Mouse (Mus musculus) kidney, embryonic 15.5 days (tissue): ENCODE results near the gene Dusp16. TPM values are rescaled to one million over a fixed set of nuclear protein-coding genes. Genes with fewer than 3 reads are reported as not detected.
"Not testable (repeated sequence)": the region's sequence is repeated elsewhere in the genome, so short reads cannot be mapped to it uniquely, and the experiment has no call there.

Experiments used
- ATAC-seq: fragments of 200-750 bp; cut with Nextera tagmentation; replicated peaks from 2 replicates; pipeline ENCODE4 v1.8.0; 2017; ENCODE audit warnings: moderate TSS enrichment; ENCODE audit not compliant: low FRiP score
- H3K27ac ChIP-seq: fragments of 300-500 bp; sonication (generic); 2 replicates; pipeline ENCODE4 v1.5.1; 2015; ENCODE audit warnings: mild to moderate bottlenecking, inconsistent platforms
- H3K27me3 ChIP-seq: fragments of 300-500 bp; sonication (generic); 2 replicates; pipeline ENCODE4 v1.6.1; 2015; ENCODE audit warnings: inconsistent platforms
- H3K36me3 ChIP-seq: fragments of 300-500 bp; sonication (generic); 2 replicates; pipeline ENCODE4 v1.6.1; 2015; ENCODE audit warnings: inconsistent platforms
- H3K4me1 ChIP-seq: fragments of 300-500 bp; sonication (generic); 2 replicates; pipeline ENCODE4 v1.6.1; 2015; ENCODE audit warnings: inconsistent platforms
- H3K4me2 ChIP-seq: fragments of 300-500 bp; sonication (generic); 2 replicates; pipeline ENCODE4 v1.6.1; 2015; ENCODE audit warnings: moderate library complexity, mild to moderate bottlenecking, inconsistent platforms
- H3K4me3 ChIP-seq: fragments of 300-500 bp; sonication (generic); replicated peaks from 2 replicates; pipeline ENCODE4 v1.5.1; 2015; ENCODE audit warnings: mild to moderate bottlenecking, inconsistent platforms
- H3K9ac ChIP-seq: fragments of 300-500 bp; sonication (generic); 2 replicates; pipeline ENCODE4 v1.6.1; 2015; ENCODE audit warnings: mild to moderate bottlenecking, inconsistent platforms
- H3K9me3 ChIP-seq: fragments of 300-500 bp; sonication (generic); replicated peaks from 2 replicates; pipeline ENCODE4 v1.6.1; 2016; ENCODE audit warnings: inconsistent platforms
- WGBS: fragments of 180-500 bp; shearing (Covaris S2); methylation state at CpG from one replicate; pipeline ENCODE4 v1.1.7; 2015; ENCODE audit warnings: mixed read lengths; 5-methylcytosine and 5-hydroxymethylcytosine counted together
- polyA plus RNA-seq: library from polyadenylated mRNA; unstranded; fragments of >200 nt; fragmentation: Nextera tagmentation; extraction: Ambion mirVana; gene quantifications from 2 replicates; pipeline ENCODE4 v1.2.1, GENCODE M21; 2015

Gene Dusp16
- polyA plus RNA-seq, 1 experiment from 2014 or later, result 11.8 TPM

DNA sequence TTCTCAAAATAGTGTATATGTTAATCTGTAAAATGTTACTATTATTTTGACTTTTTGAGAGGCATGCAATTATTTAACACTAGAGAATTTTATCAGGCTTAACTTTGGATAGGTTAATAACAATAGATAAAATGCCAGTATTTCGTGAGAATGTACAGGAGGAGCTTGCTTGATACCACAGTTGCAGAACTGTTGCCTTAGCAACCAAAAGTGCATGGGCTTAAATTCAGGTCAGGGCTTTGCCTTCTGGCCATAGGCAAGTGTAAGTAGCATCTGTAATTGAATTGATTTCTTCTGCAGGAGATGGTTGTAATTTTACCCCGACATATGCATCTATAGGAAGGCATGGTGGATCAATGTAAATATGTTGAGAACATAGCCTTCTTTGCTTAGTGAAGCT is 107.4 kb downstream of the Dusp16 start:
- Histone ChIP-seq H3K27me3 (no peaks in the 10 kb centered on the region), H3K4me1 (no peaks in the 10 kb centered on the region), H3K9ac (no peak overlapping the region), H3K4me3 (no peak overlapping the region), H3K9me3 (no peaks in the 10 kb centered on the region), H3K4me2 (no peak overlapping the region), H3K36me3 (no peaks in the 10 kb centered on the region), H3K27ac (no peak overlapping the region)
- no peak for ATAC-seq
- WGBS, result 78% methylated on average over 2 of the region's 2 CpGs

DNA sequence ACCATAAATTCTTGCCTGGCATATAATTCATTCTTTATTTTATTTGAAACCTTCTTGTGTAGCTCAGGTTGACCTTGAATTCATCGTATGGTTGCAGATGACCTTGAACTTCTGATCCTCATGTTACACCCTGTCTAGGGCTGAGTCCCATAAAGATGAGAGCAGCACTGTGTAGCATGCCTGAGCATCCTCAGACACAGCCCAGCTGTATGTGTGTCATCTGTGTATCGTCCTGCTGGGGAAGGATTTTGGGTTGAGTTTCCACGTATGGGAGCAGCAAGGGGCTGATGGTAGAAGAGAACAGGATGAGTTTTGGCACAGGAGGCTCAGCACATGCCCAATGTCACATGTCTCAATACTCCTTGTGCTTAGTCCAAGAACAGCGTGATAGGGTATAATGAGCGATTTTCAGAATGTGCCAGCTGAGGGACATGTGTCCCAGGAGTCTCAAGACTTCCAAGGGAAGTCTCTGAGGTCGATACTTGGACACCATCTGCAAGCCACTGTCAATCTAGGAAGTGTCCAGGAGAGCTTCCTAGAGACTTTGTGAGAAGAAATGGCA is 108.0 kb downstream of the Dusp16 start:
- Histone ChIP-seq H3K27ac (no peak overlapping the region), H3K4me3 (no peak overlapping the region), H3K9me3 (no peaks in the 10 kb centered on the region), H3K27me3 (no peaks in the 10 kb centered on the region), H3K4me2 (no peak overlapping the region), H3K9ac (no peak overlapping the region), H3K4me1 (no peaks in the 10 kb centered on the region), H3K36me3 (no peaks in the 10 kb centered on the region)
- no peak for ATAC-seq
- WGBS, result 73% methylated on average over 6 of the region's 6 CpGs

DNA sequence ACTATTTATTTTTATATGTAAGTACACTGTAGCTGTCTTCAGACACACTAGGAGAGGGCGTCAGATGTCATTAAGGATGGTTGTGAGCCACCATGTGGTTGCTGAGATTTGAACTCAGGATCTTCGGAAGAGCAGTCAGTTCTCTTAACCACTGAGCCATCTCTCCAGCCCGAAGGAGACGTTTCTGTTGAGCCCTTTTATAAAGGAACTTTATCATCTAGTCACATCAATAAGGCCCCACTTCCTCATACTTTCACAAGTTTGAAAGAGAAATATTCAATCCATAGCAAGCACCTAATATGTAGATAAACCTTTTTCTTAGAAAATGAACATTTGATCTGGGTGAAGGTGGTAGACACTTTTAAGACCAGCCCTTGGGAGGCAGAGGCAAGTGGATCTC is 113.1 kb downstream of the Dusp16 start:
- WGBS, result 84% methylated on average over 4 of the region's 4 CpGs
- not testable (repeated sequence) for H3K27ac ChIP-seq, ATAC-seq, H3K9ac ChIP-seq, H3K4me3 ChIP-seq, H3K36me3 ChIP-seq, H3K9me3 ChIP-seq, H3K4me1 ChIP-seq, H3K4me2 ChIP-seq, H3K27me3 ChIP-seq

DNA sequence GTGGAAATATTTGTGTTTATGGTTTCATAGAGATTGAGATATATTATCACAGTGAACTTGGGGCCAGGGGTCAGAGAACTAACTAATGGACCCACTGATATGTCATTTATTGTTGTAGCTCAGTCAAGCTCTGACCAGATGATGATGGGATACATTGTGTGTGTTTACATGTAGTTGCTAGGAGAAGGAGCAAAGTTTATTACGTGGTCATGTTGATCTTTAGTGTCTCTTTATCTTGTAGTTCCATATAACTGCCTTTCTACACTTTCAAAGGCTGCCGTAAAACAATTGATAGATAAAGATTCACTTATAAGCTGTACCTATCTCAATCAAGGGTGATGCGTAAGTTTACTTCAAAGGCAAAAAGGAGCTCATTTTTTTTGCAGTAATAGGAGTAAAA is 114.4 kb downstream of the Dusp16 start:
- Histone ChIP-seq H3K27me3 (no peaks in the 10 kb centered on the region), H3K9ac (no peak overlapping the region), H3K9me3 (no peaks in the 10 kb centered on the region), H3K4me3 (no peak overlapping the region), H3K4me1 (no peaks in the 10 kb centered on the region), H3K4me2 (no peak overlapping the region), H3K27ac (no peak overlapping the region), H3K36me3 (no peaks in the 10 kb centered on the region)
- ATAC-seq, result no peak
- WGBS, result 65% methylated on average over 3 of the region's 3 CpGs

DNA sequence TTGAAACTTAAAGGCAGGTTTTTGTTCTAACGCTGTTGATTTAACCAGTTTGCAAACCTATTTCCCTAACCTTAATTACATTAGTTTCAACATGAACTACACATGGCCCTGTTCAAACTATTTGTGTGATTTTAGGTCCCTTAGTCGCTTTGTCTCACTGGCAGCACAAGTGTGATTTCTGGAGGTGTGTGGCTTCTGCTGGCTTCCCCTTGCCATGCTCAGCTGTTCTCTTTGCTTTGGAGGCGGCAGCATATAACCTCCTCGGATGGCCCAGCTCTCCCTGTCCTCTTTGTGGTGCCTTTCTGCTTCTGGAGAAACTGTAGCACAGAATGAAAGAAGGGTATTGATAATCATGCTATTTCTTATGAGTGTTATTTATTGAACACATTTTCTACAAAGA is 114.9 kb downstream of the Dusp16 start:
- Histone ChIP-seq H3K36me3 (no peaks in the 10 kb centered on the region), H3K4me1 (no peaks in the 10 kb centered on the region)
- 84% methylated on average over 4 of the region's 4 CpGs for WGBS

DNA sequence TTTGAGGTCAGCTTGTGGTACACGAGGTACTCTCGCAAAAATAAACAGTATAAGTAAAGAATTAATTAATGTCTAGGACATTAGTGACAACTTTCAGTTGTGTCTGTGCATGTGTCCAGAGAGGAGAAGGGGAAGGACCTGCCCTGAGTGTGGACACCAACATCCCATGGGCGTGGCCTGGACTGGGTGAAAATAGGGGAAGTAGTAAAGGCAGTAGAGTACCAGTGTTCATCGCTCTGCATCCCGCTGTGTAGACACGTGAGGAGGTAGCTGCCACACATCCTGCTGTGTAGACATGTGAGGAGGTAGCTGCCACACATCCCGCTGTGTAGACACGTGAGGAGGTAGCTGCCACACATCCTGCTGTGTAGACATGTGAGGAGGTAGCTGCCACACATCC is 118.7 kb downstream of the Dusp16 start:
- H3K9me3 ChIP-seq, H3K9ac ChIP-seq, ATAC-seq, H3K27me3 ChIP-seq, H3K36me3 ChIP-seq, H3K4me2 ChIP-seq, H3K4me3 ChIP-seq, H3K27ac ChIP-seq: not testable (repeated sequence)
- WGBS, result 85% methylated on average over 8 of the region's 8 CpGs
- H3K4me1 ChIP-seq, result peaks cover 18% of the 10 kb centered on the region

More for the DNA sequence above, 114.9 kb downstream of the Dusp16 start:
- Histone ChIP-seq H3K9ac (no peak overlapping the region), H3K4me2 (no peak overlapping the region), H3K4me3 (no peak overlapping the region), H3K9me3 (no peaks in the 10 kb centered on the region), H3K27me3 (no peaks in the 10 kb centered on the region), H3K27ac (no peak overlapping the region)
- ATAC-seq, result no peak

DNA sequence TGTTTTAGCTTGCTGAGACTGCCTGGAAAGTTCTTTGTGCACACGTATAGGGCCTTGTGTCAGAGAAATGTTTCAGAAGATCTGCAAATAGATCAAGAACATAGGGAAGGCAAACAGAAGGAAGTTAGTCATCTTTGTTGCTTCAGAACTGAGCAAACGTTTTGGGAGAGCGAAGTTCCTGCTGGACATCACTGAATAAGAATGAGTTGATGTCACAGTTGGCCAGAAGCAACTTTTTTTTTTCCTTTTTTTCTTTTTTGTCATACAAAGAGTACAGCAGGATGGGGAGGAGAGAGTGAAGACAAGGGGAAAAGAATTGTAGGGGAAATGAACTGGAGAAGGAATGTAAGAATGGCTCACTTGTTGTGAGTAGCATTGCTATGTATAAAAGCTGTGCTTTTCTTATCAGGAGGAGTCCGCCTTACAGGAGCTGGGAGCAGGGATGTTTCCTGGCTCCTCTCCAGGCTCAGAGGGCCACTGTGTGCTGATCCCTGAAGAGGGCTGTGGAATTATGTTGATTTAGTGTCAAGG is 121.5 kb downstream of the Dusp16 start:
- H3K4me1 ChIP-seq, result peaks cover 32% of the 10 kb centered on the region
- no peaks in the 10 kb centered on the region for H3K27me3 ChIP-seq
- H3K9ac ChIP-seq, result no peak overlapping the region
- H3K36me3 ChIP-seq, result no peaks in the 10 kb centered on the region
- H3K4me2 ChIP-seq, result no peak overlapping the region
- no peak overlapping the region for H3K4me3 ChIP-seq
- 50% methylated on average over 4 of the region's 4 CpGs for WGBS
- no peaks in the 10 kb centered on the region for H3K9me3 ChIP-seq
- no peak for ATAC-seq
- peak overlapping the region; percentile 28; the same call in 1 of the 2 replicates for H3K27ac ChIP-seq

DNA sequence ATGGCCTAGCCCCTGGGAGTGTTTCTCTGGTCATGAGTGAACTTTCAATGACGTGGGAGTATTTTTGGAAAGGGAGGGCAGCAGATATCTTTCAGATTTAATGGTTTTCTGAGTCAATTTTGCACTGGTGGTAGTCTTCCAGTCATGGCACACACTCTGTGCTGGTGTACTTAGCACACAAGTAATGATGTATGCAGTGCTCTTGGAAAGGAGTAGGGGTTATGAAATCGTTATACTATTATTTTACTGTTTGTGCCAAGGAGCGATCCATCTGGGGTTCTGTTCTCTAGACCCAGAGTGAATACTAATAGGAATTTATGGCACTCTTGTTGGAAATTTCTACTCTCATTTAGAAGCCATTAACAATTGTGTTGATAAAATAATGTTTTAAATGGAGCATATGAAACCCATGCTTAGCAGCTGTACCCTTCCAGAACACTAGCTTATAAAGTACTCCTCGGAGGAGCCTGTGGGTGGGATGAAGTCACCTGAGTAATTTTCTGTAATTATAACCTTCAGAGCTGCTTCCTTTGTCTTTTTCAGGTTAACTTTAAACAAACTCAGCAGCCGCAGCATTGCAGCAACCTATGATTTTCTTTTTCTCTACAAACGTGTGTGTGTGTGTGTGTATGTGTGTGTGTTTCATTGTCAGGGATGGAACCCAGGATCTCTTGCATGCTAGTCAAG is 123.1 kb downstream of the Dusp16 start:
- H3K4me3 ChIP-seq, result no peak overlapping the region
- ATAC-seq, result no peak
- no peaks in the 10 kb centered on the region for H3K9me3 ChIP-seq
- H3K36me3 ChIP-seq, result no peaks in the 10 kb centered on the region
- WGBS, result 73% methylated on average over 6 of the region's 6 CpGs
- H3K4me1 ChIP-seq, result peaks cover 37% of the 10 kb centered on the region
- no peak overlapping the region for H3K4me2 ChIP-seq
- H3K27me3 ChIP-seq, result no peaks in the 10 kb centered on the region
- no peak overlapping the region for H3K9ac ChIP-seq
- no peak overlapping the region for H3K27ac ChIP-seq

DNA sequence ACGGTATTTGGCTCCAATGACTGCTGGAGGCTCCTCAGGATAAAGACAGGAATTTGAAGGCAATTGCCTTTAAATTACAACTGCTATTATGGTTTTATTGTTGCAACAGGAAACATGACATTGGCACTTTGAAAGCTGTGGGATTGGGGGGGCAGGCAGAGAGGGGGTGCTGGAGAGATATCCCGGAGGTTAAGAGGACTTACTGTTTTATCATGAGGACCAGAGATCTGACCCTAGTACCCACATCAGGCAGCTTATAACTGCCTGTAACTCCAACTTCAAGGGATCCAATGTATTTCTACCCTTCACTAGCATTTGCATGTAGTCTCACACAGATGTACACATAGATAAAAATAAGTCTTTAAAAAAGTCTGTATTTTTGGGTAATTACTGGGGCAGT is 123.9 kb downstream of the Dusp16 start:
- peaks cover 37% of the 10 kb centered on the region for H3K4me1 ChIP-seq
- no peak for ATAC-seq
- WGBS, result 67% methylated on average over 2 of the region's 2 CpGs

DNA sequence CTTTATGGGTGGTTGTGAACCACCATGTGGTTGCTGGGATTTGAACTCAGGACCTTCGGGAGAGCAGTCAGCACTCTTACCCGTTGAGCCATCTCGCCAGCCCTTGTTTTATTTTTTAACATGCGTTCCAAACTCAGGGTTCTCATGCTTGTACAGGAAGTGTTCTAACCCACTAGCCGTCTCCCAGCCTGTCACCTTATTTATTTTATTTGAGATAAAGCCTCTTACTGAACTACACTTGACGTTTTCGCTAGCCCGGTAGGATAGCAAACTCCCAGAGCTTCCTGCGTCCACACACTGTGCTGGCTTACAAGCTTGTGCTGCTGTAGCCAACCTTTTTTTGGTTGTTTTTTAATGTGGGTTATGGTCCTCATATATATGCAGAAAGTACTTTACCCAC is 126.6 kb downstream of the Dusp16 start:
- H3K36me3 ChIP-seq, result no peaks in the 10 kb centered on the region

More for the DNA sequence above, 123.9 kb downstream of the Dusp16 start:
- H3K27ac ChIP-seq, result no peak overlapping the region
- H3K36me3 ChIP-seq, result no peaks in the 10 kb centered on the region
- H3K9ac ChIP-seq, result no peak overlapping the region
- H3K27me3 ChIP-seq, result no peaks in the 10 kb centered on the region
- no peaks in the 10 kb centered on the region for H3K9me3 ChIP-seq
- no peak overlapping the region for H3K4me2 ChIP-seq
- no peak overlapping the region for H3K4me3 ChIP-seq

More for the DNA sequence above, 126.6 kb downstream of the Dusp16 start:
- H3K9ac ChIP-seq, result no peak overlapping the region
- no peak overlapping the region for H3K4me2 ChIP-seq
- ATAC-seq, result no peak
- WGBS, result 77% methylated on average over 9 of the region's 9 CpGs
- no peaks in the 10 kb centered on the region for H3K9me3 ChIP-seq
- H3K27ac ChIP-seq, result no peak overlapping the region
- H3K27me3 ChIP-seq, result no peaks in the 10 kb centered on the region
- H3K4me1 ChIP-seq, result peaks cover 28% of the 10 kb centered on the region
- H3K4me3 ChIP-seq, result no peak overlapping the region
